Mouse (Mus musculus): ENCODE measurements around the gene Acin1. TPM values are rescaled to one million over a fixed set of nuclear protein-coding genes. Genes with fewer than 3 reads are reported as not detected.

Acin1 gene
- polyA plus RNA-seq, 1 experiment, result 207 TPM

DNA sequence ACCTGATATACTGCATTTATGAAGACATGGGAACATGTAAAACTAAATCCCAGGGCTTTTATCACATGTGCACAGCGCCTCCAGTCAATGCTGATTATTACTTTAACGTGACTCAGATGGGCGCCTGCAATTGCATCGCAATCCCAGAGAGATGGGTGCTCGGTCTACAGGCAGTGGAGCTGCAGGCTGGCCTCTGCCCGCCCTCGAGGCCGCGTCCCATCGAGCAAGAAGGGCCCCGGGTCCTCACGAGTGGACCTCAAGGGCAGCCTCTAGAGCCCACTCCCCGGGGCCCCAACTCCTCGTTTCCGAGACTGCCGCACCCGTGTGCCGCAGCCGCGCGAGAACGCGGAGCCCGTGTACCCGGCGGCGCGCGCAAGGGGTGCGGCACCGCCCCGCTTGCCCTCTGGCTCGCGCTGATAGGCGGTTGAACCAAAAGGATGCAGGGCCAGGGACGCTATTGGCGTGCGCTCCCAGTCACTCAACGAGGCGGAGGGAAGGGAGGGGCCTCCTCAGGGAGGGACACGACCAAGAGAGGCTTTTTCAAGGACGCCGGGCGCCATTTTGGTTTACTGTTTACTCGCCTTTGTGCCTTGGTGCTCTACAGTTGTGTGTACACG lies 83.6 kb downstream of the Acin1 start:
- 0 out of 2 replicates have a peak, but pooled peaks cover 4% of the 10 kb centered on the region for H3K4me1 ChIP-seq (ENCODE audit: control insufficient read depth, insufficient read depth, low read length)
- under 1% methylated on average over 46 of the region's 46 CpGs for WGBS
- TF ChIP-seq CTCF (IDR thresholded peaks at IDR 0.05; ENCODE audit: borderline replicate concordance, insufficient read depth, low read depth, low read length) (no peak), POLR2A (IDR thresholded peaks at IDR 0.05; ENCODE audit: borderline replicate concordance, insufficient read depth, low read length) (peak; percentile 92)
- DNase-seq, result peak; percentile 96 to 98
- peak overlapping the region; percentile 95 for H3K27ac ChIP-seq (ENCODE audit: insufficient read depth, low read length)
- H3K27me3 ChIP-seq (ENCODE audit: control insufficient read depth, insufficient read depth, low read length), result no peaks in the 10 kb centered on the region
- H3K4me3 ChIP-seq (replicated peaks; ENCODE audit: insufficient read depth, low read depth, low read length), result peak overlapping the region; percentile 71

- peak in 1 of 2 experiments; percentile 47 for DNase-seq
- no peak overlapping the region for H3K27ac ChIP-seq (ENCODE audit: insufficient read depth, low read length)
- H3K4me1 ChIP-seq (ENCODE audit: control insufficient read depth, insufficient read depth, low read length), result 0 out of 2 replicates have a peak, but pooled peaks cover 4% of the 10 kb centered on the region
- H3K27me3 ChIP-seq (ENCODE audit: control insufficient read depth, insufficient read depth, low read length), result no peaks in the 10 kb centered on the region
- H3K4me3 ChIP-seq (replicated peaks; ENCODE audit: insufficient read depth, low read depth, low read length), result peak overlapping the region; percentile 71
- TF ChIP-seq CTCF (IDR thresholded peaks at IDR 0.05; ENCODE audit: borderline replicate concordance, insufficient read depth, low read depth, low read length) (no peak), POLR2A (IDR thresholded peaks at IDR 0.05; ENCODE audit: borderline replicate concordance, insufficient read depth, low read length) (no peak)
- 28% methylated on average over 4 of the region's 4 CpGs for WGBS
These were observed 84.1 kb downstream of the Acin1 start for GRCm38 (mm10) chr14:54602613-54603012.

DNA sequence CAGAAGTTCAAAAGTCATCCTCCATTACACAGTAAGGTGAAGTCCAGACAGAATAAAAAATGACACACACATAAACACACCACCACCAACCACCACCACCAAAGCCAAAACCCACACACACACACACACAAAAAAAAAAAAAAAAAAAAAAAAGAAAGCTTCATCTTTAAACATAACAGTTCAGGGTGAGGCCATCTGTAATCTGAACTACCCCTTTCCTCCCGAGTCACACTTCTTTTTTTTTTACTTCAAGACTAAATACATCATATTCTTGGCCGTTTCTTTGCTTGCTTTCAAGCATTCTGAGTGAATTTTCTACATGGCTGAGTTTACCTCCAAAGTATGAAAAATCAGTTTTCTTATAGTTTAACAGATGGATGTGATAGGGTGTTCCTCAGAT lies 85.1 kb downstream of the Acin1 start:
- WGBS, result 89% methylated on average over 2 of the region's 2 CpGs
- Histone ChIP-seq H3K27ac (ENCODE audit: insufficient read depth, low read length) (no peak overlapping the region), H3K27me3 (ENCODE audit: control insufficient read depth, insufficient read depth, low read length) (no peaks in the 10 kb centered on the region), H3K4me1 (ENCODE audit: control insufficient read depth, insufficient read depth, low read length) (0 out of 2 replicates have a peak, but pooled peaks cover 4% of the 10 kb centered on the region), H3K4me3 (replicated peaks; ENCODE audit: insufficient read depth, low read depth, low read length) (no peak overlapping the region)
- TF ChIP-seq POLR2A (IDR thresholded peaks at IDR 0.05; ENCODE audit: borderline replicate concordance, insufficient read depth, low read length) (no peak), CTCF (IDR thresholded peaks at IDR 0.05; ENCODE audit: borderline replicate concordance, insufficient read depth, low read depth, low read length) (no peak)
- no peak for DNase-seq

DNA sequence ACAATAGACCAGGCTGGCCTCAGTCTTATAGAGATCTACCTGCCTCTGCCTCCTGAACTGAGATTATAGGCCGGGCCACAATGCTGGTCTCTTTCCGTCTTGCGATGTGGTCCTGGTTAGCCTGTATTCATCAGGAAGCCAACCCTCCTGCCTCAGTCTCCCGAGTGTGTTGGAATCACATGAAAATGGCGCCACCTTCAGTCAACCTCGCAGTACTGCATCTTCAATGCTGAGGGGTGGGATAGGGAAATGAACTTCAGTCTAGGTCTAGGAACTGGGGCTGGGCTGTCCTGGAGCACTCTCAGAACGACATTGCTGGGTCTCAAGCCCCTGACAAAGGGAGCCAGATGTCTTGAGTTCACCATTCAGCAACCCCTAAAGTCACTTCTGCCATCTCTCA lies 89.6 kb downstream of the Acin1 start:
- no peak for DNase-seq
- Histone ChIP-seq H3K4me1 (ENCODE audit: control insufficient read depth, insufficient read depth, low read length) (no peaks in the 10 kb centered on the region; the same call in 1 of the 2 replicates), H3K27me3 (ENCODE audit: control insufficient read depth, insufficient read depth, low read length) (no peaks in the 10 kb centered on the region), H3K27ac (ENCODE audit: insufficient read depth, low read length) (no peak overlapping the region), H3K4me3 (replicated peaks; ENCODE audit: insufficient read depth, low read depth, low read length) (no peak overlapping the region)
- TF ChIP-seq CTCF (IDR thresholded peaks at IDR 0.05; ENCODE audit: borderline replicate concordance, insufficient read depth, low read depth, low read length) (peak; percentile 52; the same call in 1 of the 2 replicates), POLR2A (IDR thresholded peaks at IDR 0.05; ENCODE audit: borderline replicate concordance, insufficient read depth, low read length) (no peak)
- 82% methylated on average over 7 of the region's 7 CpGs for WGBS

- 58% methylated on average over 28 of the region's 28 CpGs for WGBS
- H3K27ac ChIP-seq (ENCODE audit: insufficient read depth, low read length), result no peak overlapping the region
- H3K4me3 ChIP-seq (replicated peaks; ENCODE audit: insufficient read depth, low read depth, low read length), result no peak overlapping the region
- no peaks in the 10 kb centered on the region; the same call in 1 of the 2 replicates for H3K4me1 ChIP-seq (ENCODE audit: control insufficient read depth, insufficient read depth, low read length)
- TF ChIP-seq POLR2A (IDR thresholded peaks at IDR 0.05; ENCODE audit: borderline replicate concordance, insufficient read depth, low read length) (no peak), CTCF (IDR thresholded peaks at IDR 0.05; ENCODE audit: borderline replicate concordance, insufficient read depth, low read depth, low read length) (no peak)
- DNase-seq, result no peak
- H3K27me3 ChIP-seq (ENCODE audit: control insufficient read depth, insufficient read depth, low read length), result no peaks in the 10 kb centered on the region
These were observed 91.9 kb downstream of the Acin1 start for GRCm38 (mm10) chr14:54594631-54595414.

GRCm38 (mm10) chr14:54594055-54594454 lies 92.7 kb downstream of the Acin1 start:
- Histone ChIP-seq H3K4me1 (ENCODE audit: control insufficient read depth, insufficient read depth, low read length) (no peaks in the 10 kb centered on the region; the same call in 1 of the 2 replicates), H3K4me3 (replicated peaks; ENCODE audit: insufficient read depth, low read depth, low read length) (no peak overlapping the region), H3K27ac (ENCODE audit: insufficient read depth, low read length) (no peak overlapping the region), H3K27me3 (ENCODE audit: control insufficient read depth, insufficient read depth, low read length) (no peaks in the 10 kb centered on the region)
- DNase-seq, result no peak
- TF ChIP-seq POLR2A (IDR thresholded peaks at IDR 0.05; ENCODE audit: borderline replicate concordance, insufficient read depth, low read length) (no peak), CTCF (IDR thresholded peaks at IDR 0.05; ENCODE audit: borderline replicate concordance, insufficient read depth, low read depth, low read length) (no peak; the same call in 1 of the 2 replicates)
- 95% methylated on average over 3 of the region's 3 CpGs for WGBS

- TF ChIP-seq CTCF (IDR thresholded peaks at IDR 0.05; ENCODE audit: borderline replicate concordance, insufficient read depth, low read depth, low read length) (no peak), POLR2A (IDR thresholded peaks at IDR 0.05; ENCODE audit: borderline replicate concordance, insufficient read depth, low read length) (no peak)
- Histone ChIP-seq H3K27ac (ENCODE audit: insufficient read depth, low read length) (no peak overlapping the region), H3K27me3 (ENCODE audit: control insufficient read depth, insufficient read depth, low read length) (no peaks in the 10 kb centered on the region), H3K4me3 (replicated peaks; ENCODE audit: insufficient read depth, low read depth, low read length) (no peak overlapping the region), H3K4me1 (ENCODE audit: control insufficient read depth, insufficient read depth, low read length) (no peaks in the 10 kb centered on the region; the same call in 1 of the 2 replicates)
- WGBS, result 28% methylated on average over 10 of the region's 10 CpGs
- DNase-seq, result no peak
These were observed 94.3 kb downstream of the Acin1 start for GRCm38 (mm10) chr14:54592319-54592934.

Other genes starting within 250 kb of the Acin1 start
- 48.1 and 48.6 TPM in 2 replicates for gene Lrp10, start 222.8 kb downstream of the Acin1 start, polyA plus RNA-seq (2012; rRNA removed)
- gene Rem2, start 210.8 kb downstream of the Acin1 start, polyA plus RNA-seq (2012; rRNA removed), result 13.0 and 14.4 TPM in 2 replicates
- 60.3 and 64.3 TPM in 2 replicates for gene Prmt5, start 169.4 kb downstream of the Acin1 start, polyA plus RNA-seq (2012; rRNA removed)
- 9.5 and 9.9 TPM in 2 replicates for gene Haus4, start 132.3 kb downstream of the Acin1 start, polyA plus RNA-seq (2012; rRNA removed)
- 1.9 TPM in 2 replicates for gene Ajuba, start 109.4 kb downstream of the Acin1 start, polyA plus RNA-seq (2012; rRNA removed)
- gene 4931414P19Rik, start 80.9 kb downstream of the Acin1 start, polyA plus RNA-seq (2012; rRNA removed), result 3.2 and 4.0 TPM in 2 replicates
- gene Psmb5, start 68.9 kb downstream of the Acin1 start, polyA plus RNA-seq (2012; rRNA removed), result 221 and 225 TPM in 2 replicates
- gene Psmb11, start 65.5 kb downstream of the Acin1 start, polyA plus RNA-seq (2012; rRNA removed), result 0.10 TPM in 1 of 2 replicates, not detected in the other
- not detected in 2 replicates for gene Gm17606, start 46.0 kb downstream of the Acin1 start, polyA plus RNA-seq (2012; rRNA removed)
- 7.6 and 10.3 TPM in 2 replicates for gene Cdh24, start 45.6 kb downstream of the Acin1 start, polyA plus RNA-seq (2012; rRNA removed)
- gene 1700123O20Rik, start 715 bp downstream of the Acin1 start, polyA plus RNA-seq (2012; rRNA removed), result 45.2 and 51.0 TPM in 2 replicates
- gene Gm29776, start 11.9 kb upstream of the Acin1 start, polyA plus RNA-seq (2012; rRNA removed), result 0.03 and 0.08 TPM in 2 replicates
- 0.08 TPM in 2 replicates for gene Cebpe, start 25.2 kb upstream of the Acin1 start, polyA plus RNA-seq (2012; rRNA removed)
- gene Slc7a8, start 95.0 kb upstream of the Acin1 start, polyA plus RNA-seq (2012; rRNA removed), result 37.1 and 41.6 TPM in 2 replicates
- not detected in 2 replicates for gene Rnf212b, start 127.2 kb upstream of the Acin1 start, polyA plus RNA-seq (2012; rRNA removed)
- gene Homez, start 184.0 kb upstream of the Acin1 start, polyA plus RNA-seq (2012; rRNA removed), result 12.0 and 12.4 TPM in 2 replicates
- 21.6 and 22.1 TPM in 2 replicates for gene Ppp1r3e, start 190.6 kb upstream of the Acin1 start, polyA plus RNA-seq (2012; rRNA removed)
- 113 TPM in 2 replicates for gene Bcl2l2, start 196.4 kb upstream of the Acin1 start, polyA plus RNA-seq (2012; rRNA removed)
- 0.34 TPM in 1 of 2 replicates, not detected in the other for gene Gm20521, start 196.5 kb upstream of the Acin1 start, polyA plus RNA-seq (2012; rRNA removed)
- 413 and 433 TPM in 2 replicates for gene Pabpn1, start 205.6 kb upstream of the Acin1 start, polyA plus RNA-seq (2012; rRNA removed)
- gene Slc22a17, start 226.2 kb upstream of the Acin1 start, polyA plus RNA-seq (2012; rRNA removed), result 687 and 690 TPM in 2 replicates
- 9.9 and 11.2 TPM in 2 replicates for gene Efs, start 239.2 kb upstream of the Acin1 start, polyA plus RNA-seq (2012; rRNA removed)
- gene Il25, start 245.8 kb upstream of the Acin1 start, polyA plus RNA-seq (2012; rRNA removed), result 0.26 and 0.43 TPM in 2 replicates
- 215 and 237 TPM in 2 replicates for gene Cmtm5, start 249.3 kb upstream of the Acin1 start, polyA plus RNA-seq (2012; rRNA removed)